Mouse (Mus musculus): ENCODE results near the gene Dnlz.

- TF ChIP-seq CTCF (IDR thresholded peaks at IDR 0.05; ENCODE audit: low read depth) (no peak), EP300 (optimal IDR thresholded peaks at IDR 0.05) (no peak)
These were observed 6.9 kb upstream of the Dnlz start for GRCm38 (mm10) chr2:26358667-26359320.
